Mouse (Mus musculus): ENCODE results near the gene Nlrp5.
"Not testable (repeated sequence)": the region's sequence is repeated elsewhere in the genome, so short reads cannot be mapped to it uniquely, and the experiment has no call there.

The Nlrp5 gene

DNA sequence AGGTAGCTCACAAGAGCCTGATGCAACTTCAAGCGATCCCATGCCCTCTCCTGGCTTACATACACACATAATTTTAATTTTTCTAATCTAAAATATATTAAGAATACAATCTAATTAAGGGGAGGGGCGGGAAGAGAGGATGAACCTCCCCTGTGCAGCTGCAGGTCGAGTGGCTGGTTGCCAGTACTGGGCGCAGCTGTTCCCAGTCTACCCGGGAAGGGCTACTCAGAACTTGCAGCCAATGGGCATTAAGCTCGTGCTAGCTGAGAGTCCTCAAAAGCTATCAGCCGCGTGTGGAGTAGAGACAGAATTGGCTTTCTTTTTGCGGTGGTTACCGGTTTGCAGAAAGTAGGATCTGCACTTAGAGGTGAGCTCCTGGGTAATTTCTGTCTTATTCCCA, at the start of gene Nlrp5:
Nlrp5 (plus strand) TSS at position 301 of the 400 bp plus-strand sequence.
- no peak for DNase-seq (ENCODE audit: low read depth, low spot score)

DNA sequence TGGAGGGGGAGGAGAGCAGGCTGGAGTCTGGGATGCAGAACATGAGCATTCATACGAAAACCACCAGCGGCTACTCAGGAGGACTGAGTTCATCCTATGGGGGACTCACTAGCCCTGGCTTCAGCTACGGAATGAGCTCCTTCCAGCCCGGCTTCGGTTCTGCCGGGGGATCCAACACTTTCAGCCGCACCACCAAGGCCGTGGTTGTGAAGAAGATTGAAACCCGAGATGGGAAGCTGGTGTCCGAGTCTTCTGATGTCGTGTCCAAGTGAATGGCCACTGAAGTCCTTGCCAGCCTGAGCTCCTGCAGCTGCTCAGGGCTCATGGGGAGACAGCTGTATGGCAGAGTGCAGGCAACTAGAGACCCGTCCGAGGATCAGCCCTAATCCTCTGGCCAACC, 27.4 kb upstream of the Nlrp5 start:
- DNase-seq (ENCODE audit: low read depth, low spot score): not testable (repeated sequence)

DNA sequence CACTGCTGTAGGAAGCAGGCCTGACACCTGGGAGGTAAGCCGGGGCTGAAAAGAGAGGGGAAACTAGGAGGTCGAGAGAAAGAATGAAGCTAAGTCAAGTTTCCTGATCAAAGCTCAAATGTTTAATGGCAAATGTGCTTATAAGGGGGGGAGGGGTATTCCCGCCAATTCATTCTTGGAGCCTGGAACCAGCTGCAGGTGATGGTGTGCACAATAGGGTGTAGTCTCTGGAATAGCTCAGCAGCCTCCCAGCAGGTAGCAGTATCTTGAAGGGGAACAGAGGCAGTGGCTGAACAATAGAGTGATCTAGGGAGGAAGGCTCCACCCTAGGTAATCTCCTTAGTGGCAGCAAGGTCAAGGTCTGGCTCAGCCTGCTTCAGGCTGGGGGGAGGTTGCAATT, 84.5 kb downstream of the Nlrp5 start:
- not testable (repeated sequence) for DNase-seq (ENCODE audit: low read depth, low spot score)

DNA sequence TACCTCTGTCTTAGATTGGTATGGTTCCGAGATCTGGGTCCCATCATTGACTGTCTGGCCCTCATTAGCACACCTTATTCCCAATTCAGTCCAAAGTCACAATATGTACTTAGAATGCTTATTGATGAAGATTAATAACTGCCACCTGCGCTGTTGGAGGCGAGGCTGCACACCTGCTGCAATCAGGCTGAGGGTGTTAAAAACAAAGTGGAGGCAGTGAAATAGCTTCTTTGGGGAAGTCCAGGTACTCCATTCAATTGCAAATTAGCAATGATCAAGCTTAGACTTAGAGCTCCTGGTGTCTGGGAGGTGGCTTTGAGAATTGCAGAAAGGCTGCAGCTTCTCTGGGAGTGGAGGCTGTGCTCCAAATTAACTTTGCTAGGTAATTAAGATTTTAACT, 85.1 kb downstream of the Nlrp5 start:
- not testable (repeated sequence) for DNase-seq (ENCODE audit: low read depth, low spot score)

DNA sequence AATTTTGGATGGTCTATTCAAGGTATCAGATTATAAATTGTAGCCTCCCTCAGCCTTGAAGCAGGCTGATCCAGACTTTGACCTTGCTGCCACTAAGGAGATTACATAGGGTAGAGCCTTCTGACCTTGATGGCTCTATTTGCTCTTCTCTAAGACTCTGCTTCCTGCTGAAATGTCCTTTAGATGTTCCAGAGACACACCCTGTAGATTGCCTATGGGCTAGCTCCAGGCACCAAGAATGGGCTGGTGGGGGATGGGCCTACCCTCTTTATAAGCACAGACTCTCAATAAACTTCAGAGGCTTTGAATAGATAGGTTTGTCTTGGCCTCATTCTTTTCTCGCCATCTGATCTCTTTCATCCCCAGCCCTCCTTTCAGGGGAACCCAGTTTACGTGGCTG, 87.2 kb downstream of the Nlrp5 start:
- not testable (repeated sequence) for DNase-seq (ENCODE audit: low read depth, low spot score)
